Comparison of ENCODE assay signal across 19 mouse cellular contexts in genomic region chr3:58671616-58672250, GRCm38 (mm10). TPM values are rescaled to one million over a fixed set of nuclear protein-coding genes. Genes with fewer than 3 reads are reported as not detected.
DNase-seq lines count a peak whose midpoint lies in the region; ATAC-seq and TF ChIP-seq lines count a peak whose summit lies in the region.
"Had no signal": no experiment of that assay in that cellular context is flagged by ENCODE, and none has a peak within 500 bp of the region (broad histone marks: within the 10 kb centered on the region; RNA-seq: fewer than 3 reads in every experiment).

No protein-coding gene starts in this region.

- 69% methylated on average over 6 of the region's 6 CpGs for WGBS in hindbrain, embryonic 15.5 days
- 66% methylated on average over 6 of the region's 6 CpGs for WGBS in hindbrain, embryonic 11.5 days
- WGBS in spleen, adult 2 months = 15% methylated on average over 6 of the region's 6 CpGs
- 72% methylated on average over 6 of the region's 6 CpGs for WGBS in forebrain, postnatal 0 days

- no peak for DNase-seq in hindbrain, embryonic 11.5 days (ENCODE audit: low spot score)
- peak in 1 of 2 experiments; percentile 29 for DNase-seq in spleen, adult 2 months (ENCODE audit: low read depth in 1 of 2, low spot score in 2 of 2)
- no peak for DNase-seq in spleen, adult 12 weeks (ENCODE audit: low spot score)
- peak; percentile 12 for DNase-seq in gastrocnemius, postnatal 25 days
- DNase-seq in spleen, postnatal 4 days (ENCODE audit: low spot score in 2 of 2) = peak; percentile 20 to 64
- DNase-seq in forebrain, postnatal 0 days = no peak
- DNase-seq in urinary bladder, postnatal 10 days (ENCODE audit: low spot score) = no peak
- DNase-seq: adrenal gland, adult 8-10 months; cerebellum, postnatal 36 days; kidney, adult 2 months; lung, adult 18-20 months; thymus, postnatal 25 days had no signal

- H3K4me3 ChIP-seq in hindbrain, embryonic 15.5 days = no peak overlapping the region
- H3K4me3 ChIP-seq in hindbrain, embryonic 11.5 days (ENCODE audit: low read depth, low read length) = no peak overlapping the region
- H3K4me3 ChIP-seq in spleen, adult 2 months (ENCODE audit: extremely low read depth, insufficient read depth, insufficient read length) = no peak overlapping the region
- H3K4me3 ChIP-seq in forebrain, postnatal 0 days (ENCODE audit: low read depth, low read length) = no peak overlapping the region
- H3K4me3 ChIP-seq: heart, adult 2 months; midbrain, embryonic 10.5 days had no signal

- H3K4me1 ChIP-seq in hindbrain, embryonic 15.5 days (replicated peaks) = no peaks in the 10 kb centered on the region
- H3K4me1 ChIP-seq in hindbrain, embryonic 11.5 days (replicated peaks; ENCODE audit: control insufficient read depth, insufficient read depth, low read length) = no peaks in the 10 kb centered on the region
- peaks cover 11% of the 10 kb centered on the region; the same call in 1 of the 2 replicates for H3K4me1 ChIP-seq in spleen, adult 2 months (ENCODE audit: control insufficient read depth, insufficient read depth, insufficient read length)
- no peaks in the 10 kb centered on the region for H3K4me1 ChIP-seq in forebrain, postnatal 0 days (ENCODE audit: insufficient read depth)
- H3K4me1 ChIP-seq: midbrain, embryonic 10.5 days had no signal

- H3K4me2 ChIP-seq in hindbrain, embryonic 15.5 days = no peak overlapping the region
- H3K4me2 ChIP-seq in hindbrain, embryonic 11.5 days (replicated peaks; ENCODE audit: low read depth, low read length) = no peak overlapping the region
- no peak overlapping the region for H3K4me2 ChIP-seq in forebrain, postnatal 0 days (ENCODE audit: low read depth)

- ATAC-seq in hindbrain, embryonic 15.5 days (ENCODE audit: low FRiP score, low read depth) = peak; percentile 39; the same call in 1 of the 2 replicates
- no peak for ATAC-seq in hindbrain, embryonic 11.5 days (ENCODE audit: low FRiP score)
- ATAC-seq in forebrain, postnatal 0 days = no peak
- ATAC-seq: CD4-positive, CD25-positive, alpha-beta regulatory T cell, adult 4 months; forebrain, embryonic 14.5 days had no signal

- no peaks in the 10 kb centered on the region for H3K9me3 ChIP-seq in hindbrain, embryonic 15.5 days
- H3K9me3 ChIP-seq in hindbrain, embryonic 11.5 days (ENCODE audit: control insufficient read depth, low read length) = no peaks in the 10 kb centered on the region
- no peaks in the 10 kb centered on the region for H3K9me3 ChIP-seq in forebrain, postnatal 0 days (ENCODE audit: low read length)
- H3K9me3 ChIP-seq: midbrain, embryonic 10.5 days had no signal

- no peak overlapping the region for H3K9ac ChIP-seq in hindbrain, embryonic 15.5 days
- H3K9ac ChIP-seq in hindbrain, embryonic 11.5 days (ENCODE audit: low read depth, low read length) = no peak overlapping the region
- no peak overlapping the region for H3K9ac ChIP-seq in forebrain, postnatal 0 days

- no peak for TF ChIP-seq POLR2A in spleen, adult 2 months (IDR thresholded peaks at IDR 0.05; ENCODE audit: low read depth, low read length)

- TF ChIP-seq CTCF in spleen, adult 2 months (IDR thresholded peaks at IDR 0.05; ENCODE audit: extremely low read depth, insufficient read depth, insufficient read length, insufficient replicate concordance) = no peak
- no peak for TF ChIP-seq CTCF in forebrain, postnatal 0 days (IDR thresholded peaks at IDR 0.05; ENCODE audit: low read depth)

- no peaks in the 10 kb centered on the region for H3K27me3 ChIP-seq in hindbrain, embryonic 15.5 days
- H3K27me3 ChIP-seq in hindbrain, embryonic 11.5 days (ENCODE audit: control insufficient read depth, insufficient read depth, low read length) = no peaks in the 10 kb centered on the region
- H3K27me3 ChIP-seq in spleen, adult 2 months (ENCODE audit: control insufficient read depth, insufficient read depth, low read length) = no peaks in the 10 kb centered on the region
- no peaks in the 10 kb centered on the region for H3K27me3 ChIP-seq in forebrain, postnatal 0 days (ENCODE audit: insufficient read depth, low read length)
- H3K27me3 ChIP-seq: Patski had no signal

- no peak overlapping the region for H3K27ac ChIP-seq in hindbrain, embryonic 15.5 days (replicated peaks)
- H3K27ac ChIP-seq in hindbrain, embryonic 11.5 days (ENCODE audit: low read depth, low read length) = no peak overlapping the region
- H3K27ac ChIP-seq in spleen, adult 2 months (ENCODE audit: insufficient read depth, low read length) = peak overlapping the region; percentile 38; the same call in 1 of the 2 replicates
- H3K27ac ChIP-seq in forebrain, postnatal 0 days (ENCODE audit: low read depth, low read length) = no peak overlapping the region
- H3K27ac ChIP-seq: heart, adult 2 months; midbrain, embryonic 10.5 days had no signal

- H3K36me3 ChIP-seq in hindbrain, embryonic 15.5 days = 0 out of 2 replicates have a peak, but pooled peaks cover 6% of the 10 kb centered on the region
- H3K36me3 ChIP-seq in hindbrain, embryonic 11.5 days (ENCODE audit: control insufficient read depth, insufficient read depth, low read length) = no peaks in the 10 kb centered on the region
- no peaks in the 10 kb centered on the region for H3K36me3 ChIP-seq in spleen, adult 2 months (ENCODE audit: control insufficient read depth, insufficient read depth, low read length)
- H3K36me3 ChIP-seq in forebrain, postnatal 0 days (ENCODE audit: insufficient read depth) = peaks cover 17% of the 10 kb centered on the region

RNA-seq across cellular contexts. Expression of gene Siah2, which starts 20.5 kb away (rescaled TPM):
- polyA plus RNA-seq in hindbrain, embryonic 15.5 days (2015; fragmentation: Nextera tagmentation; extraction: Ambion mirVana) = 10.8 and 10.9 TPM in 2 replicates
- 4.9 and 6.8 TPM in 2 replicates for polyA plus RNA-seq in hindbrain, embryonic 11.5 days (2014; fragmentation: Nextera tagmentation; extraction: Ambion mirVana)
- 14.6 and 19.4 TPM in 2 replicates for polyA plus RNA-seq in spleen, adult 2 months (2012; rRNA removed)
- 1 to 10 TPM; 9.0 to 9.5 TPM for total RNA-seq in gastrocnemius, postnatal 25 days (2021)
- 22.1 and 25.2 TPM in 2 replicates for total RNA-seq in forebrain, postnatal 0 days (2014; rRNA removed)
- polyA plus RNA-seq in forebrain, postnatal 0 days (2015; fragmentation: Nextera tagmentation; extraction: Ambion mirVana) = 11.2 and 13.6 TPM in 2 replicates

RNA-seq across cellular contexts. Expression of gene Erich6, which starts 34.7 kb away (rescaled TPM):
- polyA plus RNA-seq in hindbrain, embryonic 15.5 days (2015; fragmentation: Nextera tagmentation; extraction: Ambion mirVana) = 0.23 and 0.28 TPM in 2 replicates
- polyA plus RNA-seq in hindbrain, embryonic 11.5 days (2014; fragmentation: Nextera tagmentation; extraction: Ambion mirVana) = 0.08 and 0.12 TPM in 2 replicates
- not detected in 2 replicates for polyA plus RNA-seq in spleen, adult 2 months (2012; rRNA removed)
- not detected for total RNA-seq in gastrocnemius, postnatal 25 days (2021)
- total RNA-seq in forebrain, postnatal 0 days (2014; rRNA removed) = 0.29 and 0.92 TPM in 2 replicates
- 0.33 and 0.45 TPM in 2 replicates for polyA plus RNA-seq in forebrain, postnatal 0 days (2015; fragmentation: Nextera tagmentation; extraction: Ambion mirVana)
- total RNA-seq: heart, adult 2 months; heart, postnatal 36 days had no signal
- polyA plus RNA-seq: CD4-positive, CD25-positive, alpha-beta regulatory T cell, adult 4 months had no signal

Comparison
In these comparisons a context has a peak if more than half of its experiments do, and no peak if none do; other contexts are left out.
1. DNase-seq: peak in gastrocnemius, postnatal 25 days (single experiment) and spleen, postnatal 4 days (2 of 2); none in hindbrain, embryonic 11.5 days (single experiment), spleen, adult 12 weeks (single experiment), forebrain, postnatal 0 days (single experiment) and urinary bladder, postnatal 10 days (single experiment).